In the genomic region with DNA sequence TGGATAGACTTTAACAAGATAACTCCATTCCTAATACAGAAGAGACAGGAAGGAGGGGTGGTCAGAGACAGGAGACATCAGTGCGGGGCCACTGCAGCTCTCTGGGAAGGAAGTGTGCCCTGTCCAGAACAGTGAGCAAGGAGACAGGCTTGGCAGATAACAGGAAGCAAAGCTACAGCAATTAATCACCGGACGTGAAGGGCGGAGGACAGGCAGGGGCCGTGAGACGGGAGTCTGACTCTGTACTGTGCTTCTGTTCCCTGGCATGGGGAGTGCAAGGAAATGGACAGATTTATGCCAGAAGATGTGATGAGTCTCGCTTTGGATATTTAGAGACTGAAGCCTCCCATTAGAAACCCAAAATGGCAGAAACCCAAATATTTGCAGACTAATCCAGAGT, we compare ENCODE assay signal across 11 mouse cellular contexts. TPM values are rescaled to one million over a fixed set of nuclear protein-coding genes. Genes with fewer than 3 reads are reported as not detected.
DNase-seq lines count a peak whose midpoint lies in the region; ATAC-seq lines count a peak whose summit lies in the region.
"Had no signal": no experiment of that assay in that cellular context is flagged by ENCODE, and none has a peak within 500 bp of the region (broad histone marks: within the 10 kb centered on the region; RNA-seq: fewer than 3 reads in every experiment).

No protein-coding gene starts in this region.

- intact Hi-C loops in heart, postnatal 14 days (cut with DNase I), result loop anchor here (5.0 to 10.0 kb wide), 2 partner anchors 251 to 378 kb away; no protein-coding TSS in a partner anchor

- no peaks in the 10 kb centered on the region for H3K36me3 ChIP-seq in heart, embryonic 12.5 days
- H3K36me3 ChIP-seq: embryonic facial prominence, embryonic 15.5 days; midbrain, embryonic 15.5 days had no signal

- H3K27ac ChIP-seq in heart, embryonic 12.5 days (ENCODE audit: poor library complexity, severe bottlenecking), result no peak overlapping the region
- H3K27ac ChIP-seq: embryonic facial prominence, embryonic 15.5 days; midbrain, embryonic 15.5 days had no signal

- no peaks in the 10 kb centered on the region for H3K9me3 ChIP-seq in heart, embryonic 12.5 days (replicated peaks)
- H3K9me3 ChIP-seq: embryonic facial prominence, embryonic 15.5 days; midbrain, embryonic 15.5 days had no signal

- H3K9ac ChIP-seq in heart, embryonic 12.5 days, result no peak overlapping the region
- H3K9ac ChIP-seq: embryonic facial prominence, embryonic 15.5 days; midbrain, embryonic 15.5 days had no signal

- no peak overlapping the region for H3K4me3 ChIP-seq in heart, embryonic 12.5 days
- H3K4me3 ChIP-seq: embryonic facial prominence, embryonic 15.5 days; midbrain, embryonic 15.5 days had no signal

- 21% methylated on average over 7 of the region's 7 CpGs for WGBS in heart, embryonic 12.5 days

- DNase-seq in heart, postnatal 14 days, result no peak
- DNase-seq in adrenal gland, postnatal 14 days, result peak; percentile 52
- DNase-seq in kidney, adult 8-10 months, result peak; percentile 8 to 24
- peak; percentile 7 for DNase-seq in lung, postnatal 14 days
- DNase-seq in right cerebral cortex, adult 2 months (ENCODE audit: low spot score in 2 of 2), result no peak
- DNase-seq in testis, postnatal 10 days (ENCODE audit: low spot score), result no peak
- DNase-seq in testis, postnatal 14 days (ENCODE audit: low spot score), result no peak

- peaks cover 5% of the 10 kb centered on the region for H3K4me1 ChIP-seq in heart, embryonic 12.5 days (replicated peaks)

- no peak overlapping the region for H3K4me2 ChIP-seq in heart, embryonic 12.5 days
- H3K4me2 ChIP-seq: embryonic facial prominence, embryonic 15.5 days; midbrain, embryonic 15.5 days had no signal

- peak; percentile 48; the same call in 1 of the 2 replicates for ATAC-seq in heart, embryonic 12.5 days (ENCODE audit: insufficient number of reproducible peaks, low FRiP score)
- ATAC-seq: midbrain, embryonic 15.5 days had no signal

- H3K27me3 ChIP-seq in heart, embryonic 12.5 days (replicated peaks), result peaks cover 22% of the 10 kb centered on the region
- H3K27me3 ChIP-seq: embryonic facial prominence, embryonic 15.5 days; midbrain, embryonic 15.5 days had no signal

RNA-seq across cellular contexts. Expression of a gene that starts 47.3 kb away (rescaled TPM):
- polyA plus RNA-seq in heart, embryonic 12.5 days (2016; fragmentation: Nextera tagmentation; extraction: Ambion mirVana), result 1.8 and 1.9 TPM in 2 replicates
- 1 to 10 TPM in 1 of 2 experiments, under 1 TPM in 1; 0.90 to 1.1 TPM for total RNA-seq in heart, postnatal 14 days (2021)
- 1.6 and 4.4 TPM in 2 replicates for total RNA-seq in adrenal gland, postnatal 14 days (2021)
- total RNA-seq: hematopoietic stem cell, adult 5-6 weeks had no signal

Comparison
In these comparisons a context has a peak if more than half of its experiments do, and no peak if none do; other contexts are left out.
1. DNase-seq: peak in adrenal gland, postnatal 14 days (single experiment), kidney, adult 8-10 months (2 of 2) and lung, postnatal 14 days (single experiment); none in heart, postnatal 14 days (0 of 2), right cerebral cortex, adult 2 months (0 of 2), testis, postnatal 10 days (single experiment) and testis, postnatal 14 days (single experiment).